Mouse (Mus musculus): ENCODE data around the gene P2rx7. TPM values are rescaled to one million over a fixed set of nuclear protein-coding genes. Genes with fewer than 3 reads are reported as not detected.

P2rx7 gene
- 3.2 and 3.9 TPM in 2 replicates for polyA plus RNA-seq (2014; fragmentation: Nextera tagmentation; extraction: Ambion mirVana)

GRCm38 (mm10) chr5:122643701-122644100, at the start of gene P2rx7:
Gene P2rx7 (plus strand): TSS chr5:122643911.
- 67% methylated on average over 12 of the region's 12 CpGs for WGBS
- Histone ChIP-seq H3K4me2 (ENCODE audit: low read length) (peak within 1 kb of the TSS; percentile 5; the same call in 1 of the 2 replicates), H3K9me3 (ENCODE audit: control insufficient read depth, low read length) (no peaks in the 10 kb centered on the region), H3K4me1 (ENCODE audit: control insufficient read depth, insufficient read depth, low read length) (no peaks in the 10 kb centered on the region), H3K9ac (replicated peaks; ENCODE audit: low read length) (no peak within 1 kb of the TSS), H3K27ac (replicated peaks; ENCODE audit: low read depth, low read length) (peak within 1 kb of the TSS; percentile 53), H3K27me3 (ENCODE audit: control insufficient read depth, insufficient read depth, low read length) (no peaks in the 10 kb centered on the region), H3K36me3 (ENCODE audit: control insufficient read depth, insufficient read depth, low read length) (no peaks in the 10 kb centered on the region), H3K4me3 (replicated peaks; ENCODE audit: low read depth, low read length) (no peak within 1 kb of the TSS)
- DNase-seq (peak; percentile 43), ATAC-seq (ENCODE audit: low FRiP score, low TSS enrichment) (no peak)

GRCm38 (mm10) chr5:122595470-122595869, 48.2 kb upstream of the P2rx7 start:
- Histone ChIP-seq H3K9ac (replicated peaks; ENCODE audit: low read length) (no peak overlapping the region), H3K27me3 (ENCODE audit: control insufficient read depth, insufficient read depth, low read length) (no peaks in the 10 kb centered on the region), H3K4me1 (ENCODE audit: control insufficient read depth, insufficient read depth, low read length) (no peaks in the 10 kb centered on the region), H3K9me3 (ENCODE audit: control insufficient read depth, low read length) (peaks cover 3% of the 10 kb centered on the region; the same call in 1 of the 2 replicates), H3K4me2 (ENCODE audit: low read length) (no peak overlapping the region), H3K27ac (replicated peaks; ENCODE audit: low read depth, low read length) (no peak overlapping the region), H3K36me3 (ENCODE audit: control insufficient read depth, insufficient read depth, low read length) (peaks cover 73% of the 10 kb centered on the region), H3K4me3 (replicated peaks; ENCODE audit: low read depth, low read length) (no peak overlapping the region)
- 94% methylated on average over 4 of the region's 4 CpGs for WGBS
- ATAC-seq (ENCODE audit: low FRiP score, low TSS enrichment) = no peak
- DNase-seq = no peak

- Histone ChIP-seq H3K36me3 (ENCODE audit: control insufficient read depth, insufficient read depth, low read length) (peaks cover 79% of the 10 kb centered on the region), H3K27ac (replicated peaks; ENCODE audit: low read depth, low read length) (no peak overlapping the region)
These were observed 41.5 kb upstream of the P2rx7 start for GRCm38 (mm10) chr5:122602233-122602632.

GRCm38 (mm10) chr5:122604894-122605293, 38.8 kb upstream of the P2rx7 start:
- WGBS = 65% methylated on average over 2 of the region's 2 CpGs
- H3K4me2 ChIP-seq (ENCODE audit: low read length) = no peak overlapping the region
- no peak overlapping the region for H3K9ac ChIP-seq (replicated peaks; ENCODE audit: low read length)
- H3K27me3 ChIP-seq (ENCODE audit: control insufficient read depth, insufficient read depth, low read length) = no peaks in the 10 kb centered on the region
- no peaks in the 10 kb centered on the region for H3K4me1 ChIP-seq (ENCODE audit: control insufficient read depth, insufficient read depth, low read length)
- no peak for ATAC-seq (ENCODE audit: low FRiP score, low TSS enrichment)
- no peaks in the 10 kb centered on the region for H3K9me3 ChIP-seq (ENCODE audit: control insufficient read depth, low read length)
- peaks cover 80% of the 10 kb centered on the region for H3K36me3 ChIP-seq (ENCODE audit: control insufficient read depth, insufficient read depth, low read length)
- no peak for DNase-seq
- H3K4me3 ChIP-seq (replicated peaks; ENCODE audit: low read depth, low read length) = no peak overlapping the region
- H3K27ac ChIP-seq (replicated peaks; ENCODE audit: low read depth, low read length) = no peak overlapping the region

More at GRCm38 (mm10) chr5:122602233-122602632, 41.5 kb upstream of the P2rx7 start:
- Histone ChIP-seq H3K9ac (replicated peaks; ENCODE audit: low read length) (no peak overlapping the region), H3K9me3 (ENCODE audit: control insufficient read depth, low read length) (peaks cover 3% of the 10 kb centered on the region; the same call in 1 of the 2 replicates), H3K4me3 (replicated peaks; ENCODE audit: low read depth, low read length) (no peak overlapping the region), H3K27me3 (ENCODE audit: control insufficient read depth, insufficient read depth, low read length) (no peaks in the 10 kb centered on the region), H3K4me1 (ENCODE audit: control insufficient read depth, insufficient read depth, low read length) (no peaks in the 10 kb centered on the region), H3K4me2 (ENCODE audit: low read length) (no peak overlapping the region)
- 89% methylated on average over 11 of the region's 11 CpGs for WGBS
- no peak for DNase-seq
- no peak for ATAC-seq (ENCODE audit: low FRiP score, low TSS enrichment)

- WGBS = 70% methylated on average over 5 of the region's 5 CpGs
- no peak overlapping the region for H3K9ac ChIP-seq (replicated peaks; ENCODE audit: low read length)
- H3K27ac ChIP-seq (replicated peaks; ENCODE audit: low read depth, low read length) = no peak overlapping the region
- peaks cover 34% of the 10 kb centered on the region for H3K36me3 ChIP-seq (ENCODE audit: control insufficient read depth, insufficient read depth, low read length)
- no peaks in the 10 kb centered on the region for H3K27me3 ChIP-seq (ENCODE audit: control insufficient read depth, insufficient read depth, low read length)
- no peak overlapping the region for H3K4me3 ChIP-seq (replicated peaks; ENCODE audit: low read depth, low read length)
- H3K4me2 ChIP-seq (ENCODE audit: low read length) = no peak overlapping the region
- ATAC-seq (ENCODE audit: low FRiP score, low TSS enrichment) (no peak), DNase-seq (no peak)
- peaks cover 15% of the 10 kb centered on the region for H3K4me1 ChIP-seq (ENCODE audit: control insufficient read depth, insufficient read depth, low read length)
- no peaks in the 10 kb centered on the region for H3K9me3 ChIP-seq (ENCODE audit: control insufficient read depth, low read length)
These were observed 32.1 kb upstream of the P2rx7 start for GRCm38 (mm10) chr5:122611651-122612050.

GRCm38 (mm10) chr5:122613908-122614732, 29.6 kb upstream of the P2rx7 start, which contains the start of gene Ift81:
Gene Ift81 (minus strand): TSS chr5:122614518.
- ATAC-seq (ENCODE audit: low FRiP score, low TSS enrichment) (peak; percentile 95), DNase-seq (peak; percentile 99)
- 2% methylated on average over 67 of the region's 67 CpGs for WGBS
- peak within 1 kb of the TSS; percentile 73 for H3K4me2 ChIP-seq (ENCODE audit: low read length)
- peaks cover 15% of the 10 kb centered on the region for H3K4me1 ChIP-seq (ENCODE audit: control insufficient read depth, insufficient read depth, low read length)
- peak within 1 kb of the TSS; percentile 92 for H3K9ac ChIP-seq (replicated peaks; ENCODE audit: low read length)
- no peaks in the 10 kb centered on the region for H3K27me3 ChIP-seq (ENCODE audit: control insufficient read depth, insufficient read depth, low read length)
- no peaks in the 10 kb centered on the region for H3K9me3 ChIP-seq (ENCODE audit: control insufficient read depth, low read length)
- peak within 1 kb of the TSS; percentile 91 for H3K27ac ChIP-seq (replicated peaks; ENCODE audit: low read depth, low read length)
- H3K4me3 ChIP-seq (replicated peaks; ENCODE audit: low read depth, low read length) = peak within 1 kb of the TSS; percentile 91
- H3K36me3 ChIP-seq (ENCODE audit: control insufficient read depth, insufficient read depth, low read length) = 0 out of 2 replicates have a peak, but pooled peaks cover 12% of the 10 kb centered on the region

- H3K9ac ChIP-seq (replicated peaks; ENCODE audit: low read length) = no peak overlapping the region
- H3K4me2 ChIP-seq (ENCODE audit: low read length) = no peak overlapping the region
- H3K27me3 ChIP-seq (ENCODE audit: control insufficient read depth, insufficient read depth, low read length) = no peaks in the 10 kb centered on the region
- H3K9me3 ChIP-seq (ENCODE audit: control insufficient read depth, low read length) = no peaks in the 10 kb centered on the region
- ATAC-seq (ENCODE audit: low FRiP score, low TSS enrichment) (no peak), DNase-seq (no peak)
- 86% methylated on average over 5 of the region's 5 CpGs for WGBS
- H3K4me1 ChIP-seq (ENCODE audit: control insufficient read depth, insufficient read depth, low read length) = peaks cover 16% of the 10 kb centered on the region
- H3K4me3 ChIP-seq (replicated peaks; ENCODE audit: low read depth, low read length) = no peak overlapping the region
- H3K36me3 ChIP-seq (ENCODE audit: control insufficient read depth, insufficient read depth, low read length) = no peaks in the 10 kb centered on the region
- H3K27ac ChIP-seq (replicated peaks; ENCODE audit: low read depth, low read length) = no peak overlapping the region
These were observed 26.0 kb upstream of the P2rx7 start for GRCm38 (mm10) chr5:122617718-122618117.

- no peak for ATAC-seq (ENCODE audit: low FRiP score, low TSS enrichment)
- Histone ChIP-seq H3K27me3 (ENCODE audit: control insufficient read depth, insufficient read depth, low read length) (no peaks in the 10 kb centered on the region), H3K4me2 (ENCODE audit: low read length) (no peak overlapping the region), H3K9ac (replicated peaks; ENCODE audit: low read length) (no peak overlapping the region), H3K36me3 (ENCODE audit: control insufficient read depth, insufficient read depth, low read length) (no peaks in the 10 kb centered on the region), H3K27ac (replicated peaks; ENCODE audit: low read depth, low read length) (no peak overlapping the region), H3K4me1 (ENCODE audit: control insufficient read depth, insufficient read depth, low read length) (peaks cover 4% of the 10 kb centered on the region), H3K4me3 (replicated peaks; ENCODE audit: low read depth, low read length) (no peak overlapping the region), H3K9me3 (ENCODE audit: control insufficient read depth, low read length) (no peaks in the 10 kb centered on the region)
- DNase-seq = no peak
- 84% methylated on average over 9 of the region's 9 CpGs for WGBS
These were observed 23.9 kb upstream of the P2rx7 start for GRCm38 (mm10) chr5:122619686-122620296.

All from midbrain, embryonic 14.5 days (tissue).